Mouse (Mus musculus) kidney, adult 2 months (tissue): ENCODE measurements around the gene Rad51d. TPM values are rescaled to one million over a fixed set of nuclear protein-coding genes. Genes with fewer than 3 reads are reported as not detected.

Experiments used
- DNase-seq: peaks from one replicate; pipeline ENCODE4 v3.0.0; 2021
- H3K27ac ChIP-seq: fragments of 200-500 bp; 2 replicates; pipeline ENCODE4 v1.5.1; 2012; ENCODE audit warnings: low read depth, low read length, control low read depth, inconsistent platforms; ENCODE audit not compliant: insufficient read depth
- H3K27me3 ChIP-seq: fragments of 200-500 bp; replicated peaks from 2 replicates; pipeline ENCODE4 v1.6.1; 2012; ENCODE audit warnings: mild to moderate bottlenecking, moderate library complexity, low read length, inconsistent platforms; ENCODE audit not compliant: control insufficient read depth, insufficient read depth
- H3K36me3 ChIP-seq: fragments of 200-500 bp; 2 replicates; pipeline ENCODE4 v1.6.1; 2012; ENCODE audit warnings: mild to moderate bottlenecking, moderate library complexity, low read length, inconsistent platforms; ENCODE audit not compliant: control insufficient read depth, insufficient read depth
- H3K4me1 ChIP-seq: fragments of 200-500 bp; 2 replicates; pipeline ENCODE4 v1.6.1; 2011; ENCODE audit warnings: low read length; ENCODE audit not compliant: control insufficient read depth, insufficient read depth
- H3K4me3 ChIP-seq: fragments of 200-500 bp; 2 replicates; pipeline ENCODE4 v1.5.1; 2011; ENCODE audit warnings: mild to moderate bottlenecking, low read depth, low read length, control low read depth; ENCODE audit not compliant: insufficient read depth
- CTCF ChIP-seq: fragments of 200-500 bp; conservative IDR thresholded peaks from 2 replicates; pipeline ENCODE4 v1.5.1; 2011; ENCODE audit warnings: low read depth, mild to moderate bottlenecking, control low read depth, low read length, moderate library complexity, mixed read lengths; ENCODE audit not compliant: insufficient read depth, insufficient read length
- POLR2A ChIP-seq: fragments of 200-500 bp; IDR thresholded peaks from one replicate; pipeline ENCODE4 v1.6.1; 2011; ENCODE audit warnings: low read depth, low read length, control low read depth
- WGBS: fragments of 180-500 bp; shearing (Covaris S2); methylation state at CpG from one replicate; pipeline ENCODE4 v1.1.7; 2018; 5-methylcytosine and 5-hydroxymethylcytosine counted together
- polyA plus RNA-seq: library from polyadenylated mRNA; depleted of rRNA; stranded (reverse); fragments of >200 nt; gene quantifications from 2 replicates; pipeline ENCODE4 v1.2.3, GENCODE M21; 2012

The Rad51d gene
- polyA plus RNA-seq, 1 experiment = 15.7 TPM

DNA sequence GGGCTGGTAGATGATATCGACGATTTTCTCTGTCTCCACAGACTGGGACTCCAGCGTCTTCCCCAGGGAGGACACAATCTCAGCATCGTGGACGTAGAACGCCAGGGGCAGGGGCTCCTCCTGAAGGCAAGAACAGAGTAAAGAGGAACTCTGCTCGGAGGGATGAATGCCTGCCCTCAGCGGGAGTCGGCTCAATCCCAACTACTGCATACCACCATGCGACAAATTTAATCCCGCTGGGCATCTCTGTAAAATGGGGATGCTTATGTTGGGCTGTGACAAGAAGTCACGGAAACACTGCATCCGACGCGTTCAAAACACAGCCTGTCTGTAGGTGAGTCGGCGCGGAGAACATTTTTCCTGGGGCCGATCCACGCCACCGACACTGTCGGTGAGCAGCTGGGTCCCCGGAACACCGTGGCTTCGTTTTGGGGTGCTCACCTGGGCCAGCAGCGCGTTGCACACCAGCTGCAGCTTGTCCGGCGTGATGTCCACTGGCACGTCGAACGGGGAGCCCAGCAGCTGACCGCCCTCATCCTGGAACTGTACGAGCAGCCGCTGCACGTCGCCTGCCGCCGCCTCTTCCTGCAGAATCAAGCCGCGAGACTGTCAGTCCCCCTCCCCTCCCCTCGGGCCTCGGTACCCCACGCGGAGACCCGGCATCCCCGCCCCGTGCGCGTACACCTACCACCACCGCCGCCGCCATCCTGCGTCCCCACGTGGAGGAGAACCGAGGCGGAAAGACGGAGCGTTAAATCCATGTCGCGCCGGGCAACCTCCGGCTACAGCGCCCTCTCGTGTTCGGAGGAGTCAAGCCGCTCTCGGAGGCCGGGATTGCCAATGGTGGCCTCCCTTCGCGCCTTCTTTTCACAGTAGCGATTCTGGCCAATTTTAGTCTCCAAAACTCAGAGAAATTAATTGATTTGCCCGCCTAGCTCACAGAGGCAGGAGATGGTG is 17.5 kb upstream of the Rad51d start, which contains the start of gene Nle1:
TSS of gene Nle1 (minus strand) at position 761 of the 957 bp plus-strand sequence.
- 2% methylated on average over 73 of the region's 73 CpGs for WGBS
- Histone ChIP-seq H3K4me3 (peak within 1 kb of the TSS; percentile 66), H3K27ac (no peak within 1 kb of the TSS), H3K36me3 (no peaks in the 10 kb centered on the region), H3K27me3 (no peaks in the 10 kb centered on the region; the same call in 1 of the 2 replicates), H3K4me1 (no peaks in the 10 kb centered on the region; the same call in 1 of the 2 replicates)
- DNase-seq = peak; percentile 91
- TF ChIP-seq CTCF (peak; percentile 79), POLR2A (no peak)

DNA sequence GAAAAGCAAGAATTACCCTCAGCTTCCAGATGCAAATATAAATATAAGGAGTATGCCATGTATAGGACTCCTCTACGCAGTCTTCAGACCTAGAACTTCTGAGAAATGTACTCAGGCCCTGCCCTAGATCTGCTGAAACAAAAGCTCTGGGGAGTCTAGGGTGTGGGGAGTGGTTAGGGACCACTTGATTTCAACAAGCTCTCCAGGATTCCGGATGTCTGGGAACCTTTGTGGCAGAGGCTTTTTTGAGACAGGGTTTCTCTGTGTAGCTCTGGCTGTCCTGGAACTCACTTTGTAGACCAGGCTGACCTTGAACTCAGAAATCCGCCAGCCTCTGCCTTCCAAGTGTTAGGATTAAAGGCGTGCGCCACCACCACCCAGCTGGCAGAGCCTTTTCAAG is 15.4 kb upstream of the Rad51d start:
- Histone ChIP-seq H3K36me3 (peaks cover 1% of the 10 kb centered on the region), H3K4me1 (no peaks in the 10 kb centered on the region; the same call in 1 of the 2 replicates), H3K27ac (no peak overlapping the region), H3K27me3 (no peaks in the 10 kb centered on the region), H3K4me3 (no peak overlapping the region)
- TF ChIP-seq POLR2A (no peak), CTCF (no peak)
- 96% methylated on average over 5 of the region's 5 CpGs for WGBS
- DNase-seq = no peak

- Histone ChIP-seq H3K27me3 (no peaks in the 10 kb centered on the region), H3K36me3 (peaks cover 1% of the 10 kb centered on the region), H3K4me3 (no peak overlapping the region), H3K4me1 (no peaks in the 10 kb centered on the region; the same call in 1 of the 2 replicates), H3K27ac (no peak overlapping the region)
- 51% methylated on average over 8 of the region's 8 CpGs for WGBS
- DNase-seq = no peak
- TF ChIP-seq CTCF = no peak
- TF ChIP-seq POLR2A = no peak
These were observed 14.5 kb upstream of the Rad51d start for GRCm38 (mm10) chr11:82904952-82905351.

DNA sequence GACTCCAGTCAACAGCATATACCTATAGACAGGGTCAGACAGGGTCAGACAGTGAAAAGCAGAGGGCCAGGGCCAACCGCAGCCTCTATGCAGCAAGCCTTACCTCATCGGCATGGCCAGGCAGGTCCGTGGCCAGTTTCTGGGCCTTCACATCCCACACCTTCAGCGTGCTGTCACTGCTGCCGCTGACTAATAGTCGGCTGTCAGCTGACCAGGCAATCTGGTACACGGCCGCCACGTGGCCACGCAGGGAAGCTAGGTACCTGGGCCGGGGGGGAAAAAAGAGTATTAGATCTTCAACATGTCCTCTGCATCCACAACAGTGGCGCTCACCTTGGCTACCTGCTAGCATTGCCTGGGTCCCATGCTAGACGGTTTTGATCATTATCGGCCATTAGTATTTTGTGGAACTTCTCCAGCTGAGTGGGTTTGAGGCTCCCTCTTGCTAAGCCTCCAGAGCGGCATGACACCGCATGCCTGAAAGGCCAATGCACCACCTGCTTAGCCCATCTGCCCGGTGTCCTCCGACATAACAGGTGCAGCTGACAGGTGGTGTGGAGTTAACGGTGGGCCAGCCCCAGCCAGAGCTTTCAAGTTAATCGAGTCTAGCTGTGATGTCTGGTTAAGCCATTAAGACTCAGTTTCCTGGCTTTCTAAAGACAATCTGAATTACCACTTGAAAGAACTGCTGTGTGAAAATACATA is 11.3 kb upstream of the Rad51d start:
- no peaks in the 10 kb centered on the region for H3K27me3 ChIP-seq
- 95% methylated on average over 20 of the region's 20 CpGs for WGBS
- H3K36me3 ChIP-seq = peaks cover 1% of the 10 kb centered on the region
- no peak overlapping the region for H3K27ac ChIP-seq
- TF ChIP-seq CTCF (no peak), POLR2A (no peak)
- no peaks in the 10 kb centered on the region for H3K4me1 ChIP-seq
- H3K4me3 ChIP-seq = no peak overlapping the region
- DNase-seq = no peak

DNA sequence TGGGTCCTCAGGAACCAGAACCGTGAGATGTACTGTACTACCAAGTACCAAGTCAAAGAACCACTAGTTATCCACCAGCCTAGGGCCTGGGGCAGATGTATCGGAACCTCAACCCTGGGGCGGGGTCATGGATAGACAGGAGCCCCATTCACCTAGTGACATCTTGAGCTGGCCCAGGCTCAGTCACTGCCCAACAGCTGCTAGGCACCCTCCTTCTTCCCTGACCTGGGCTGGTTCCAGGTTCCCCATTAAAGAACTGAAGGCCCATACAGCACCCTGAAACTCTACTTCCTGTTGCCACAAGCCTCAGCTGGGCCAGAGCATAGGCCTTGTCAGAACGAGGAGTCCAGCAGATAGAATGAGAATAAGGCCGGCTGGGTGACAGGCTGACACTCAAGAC is 9.3 kb upstream of the Rad51d start:
- DNase-seq = no peak
- H3K4me3 ChIP-seq = no peak overlapping the region
- WGBS = 95% methylated on average over 5 of the region's 5 CpGs
- peaks cover 1% of the 10 kb centered on the region for H3K36me3 ChIP-seq
- H3K27ac ChIP-seq = no peak overlapping the region
- H3K4me1 ChIP-seq = no peaks in the 10 kb centered on the region
- no peaks in the 10 kb centered on the region for H3K27me3 ChIP-seq
- TF ChIP-seq CTCF (no peak), POLR2A (no peak)

- 65% methylated on average over 10 of the region's 10 CpGs for WGBS
- DNase-seq = peak; percentile 27
- Histone ChIP-seq H3K4me3 (no peak overlapping the region; the same call in 1 of the 2 replicates), H3K36me3 (peaks cover 1% of the 10 kb centered on the region), H3K27me3 (no peaks in the 10 kb centered on the region), H3K4me1 (no peaks in the 10 kb centered on the region), H3K27ac (no peak overlapping the region)
- TF ChIP-seq CTCF (no peak), POLR2A (no peak)
These were observed 7.1 kb upstream of the Rad51d start for GRCm38 (mm10) chr11:82897478-82897877.

DNA sequence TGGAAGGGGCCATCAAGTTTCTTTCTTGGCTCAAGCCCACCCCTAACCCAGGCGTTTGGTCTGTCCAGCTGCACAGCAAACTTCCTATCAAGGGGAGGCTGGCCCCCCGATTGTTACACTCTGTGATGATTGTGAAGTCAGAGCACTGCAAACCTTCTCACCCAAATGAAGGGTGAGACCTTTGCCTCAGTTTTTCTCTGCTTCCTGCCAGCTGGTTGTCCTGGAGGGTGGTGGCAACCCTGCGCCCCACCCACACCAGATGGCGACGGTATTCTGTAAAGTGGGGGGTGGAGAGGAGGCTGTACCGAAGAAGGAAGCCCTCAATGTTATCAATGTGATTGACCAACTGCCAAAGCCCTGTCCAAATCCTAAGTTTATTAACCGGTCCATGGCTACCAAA is 1.5 kb upstream of the Rad51d start, which contains the start of gene Fndc8:
TSS of gene Fndc8 (plus strand) at position 189 of the 400 bp plus-strand sequence.
- WGBS = 46% methylated on average over 7 of the region's 7 CpGs
- no peak within 1 kb of the TSS for H3K4me3 ChIP-seq

More for the DNA sequence above, 1.5 kb upstream of the Rad51d start, which contains the start of gene Fndc8:
- Histone ChIP-seq H3K4me1 (peaks cover 8% of the 10 kb centered on the region; the same call in 1 of the 2 replicates), H3K27ac (no peak within 1 kb of the TSS), H3K36me3 (no peaks in the 10 kb centered on the region), H3K27me3 (no peaks in the 10 kb centered on the region)
- no peak for DNase-seq
- TF ChIP-seq CTCF = no peak
- no peak for TF ChIP-seq POLR2A
